Mouse (Mus musculus): ENCODE results near the gene Ccdc136. TPM values are rescaled to one million over a fixed set of nuclear protein-coding genes. Genes with fewer than 3 reads are reported as not detected.

The Ccdc136 gene
- total RNA-seq, 2 experiments from 2014 or later = 10.1 to 12.9 TPM

Small RNAs within 50 kb of the gene (microRNA-seq; reads per million reads assigned to microRNA genes)
- gene Gm26220 (0 reads per million in 2 experiments), gene Gm44354 (0 reads per million in 2 experiments)

Other genes starting within 250 kb of the Ccdc136 start
- gene Rbm28, start 231.3 kb upstream of the Ccdc136 start, total RNA-seq (2021) = 10 to 100 TPM; 12.8 to 15.7 TPM
- under 1 TPM; 0.43 to 0.54 TPM for gene Prrt4, start 216.7 kb upstream of the Ccdc136 start, total RNA-seq (2021)
- gene Impdh1, start 179.9 kb upstream of the Ccdc136 start, total RNA-seq (2021) = 10 to 100 TPM; 10.5 to 15.5 TPM
- gene Hilpda, start 123.8 kb upstream of the Ccdc136 start, total RNA-seq (2021) = 1 to 10 TPM; 3.2 to 3.4 TPM
- gene Fam71f2, start 116.7 kb upstream of the Ccdc136 start, total RNA-seq (2021) = not detected
- gene Fam71f1, start 77.2 kb upstream of the Ccdc136 start, total RNA-seq (2021) = not detected
- 10 to 100 TPM; 82.5 to 86.2 TPM for gene Calu, start 48.2 kb upstream of the Ccdc136 start, total RNA-seq (2021)
- under 1 TPM in 1 of 2 experiments, not detected in 1; 0.35 TPM for gene Opn1sw, start 7.8 kb upstream of the Ccdc136 start, total RNA-seq (2021)
- 100 to 1,000 TPM; 403 to 438 TPM for gene Flnc, start 36.9 kb downstream of the Ccdc136 start, total RNA-seq (2021)
- gene Atp6v1f, start 71.4 kb downstream of the Ccdc136 start, total RNA-seq (2021) = 100 to 1,000 TPM in 1 of 2 experiments, 10 to 100 TPM in 1; 94.2 to 103 TPM
- gene Atp6v1fnb, start 75.1 kb downstream of the Ccdc136 start, total RNA-seq (2021) = not detected
- 1 to 10 TPM; 5.4 to 5.9 TPM for gene Kcp, start 111.6 kb downstream of the Ccdc136 start, total RNA-seq (2021)
- gene Irf5, start 130.3 kb downstream of the Ccdc136 start, total RNA-seq (2021) = 1 to 10 TPM; 1.6 to 3.7 TPM
- gene Tnpo3, start 213.6 kb downstream of the Ccdc136 start, total RNA-seq (2021) = 10 to 100 TPM; 29.3 to 32.4 TPM

Data from gastrocnemius, postnatal 36 days (tissue).